Mouse (Mus musculus) embryonic facial prominence, embryonic 14.5 days (tissue): ENCODE measurements around the gene Pip5k1c. TPM values are rescaled to one million over a fixed set of nuclear protein-coding genes. Genes with fewer than 3 reads are reported as not detected.

ENCODE experiments used
- ATAC-seq: fragments of 200-750 bp; cut with Nextera tagmentation; 2 replicates; pipeline ENCODE4 v1.8.0; 2017; ENCODE audit warnings: low read depth, moderate number of reproducible peaks, moderate TSS enrichment
- DNase-seq: peaks from one replicate; pipeline ENCODE4 v3.0.0-alpha.2; 2015; ENCODE audit warnings: low spot score
- H3K27ac ChIP-seq: fragments of 300-500 bp; sonication (generic); replicated peaks from 2 replicates; pipeline ENCODE4 v1.5.1; 2014; ENCODE audit warnings: low read depth, mild to moderate bottlenecking, low read length, moderate library complexity
- H3K27me3 ChIP-seq: fragments of 300-500 bp; sonication (generic); replicated peaks from 2 replicates; pipeline ENCODE4 v1.6.1; 2014; ENCODE audit warnings: low read length; ENCODE audit not compliant: control insufficient read depth, insufficient read depth
- H3K36me3 ChIP-seq: fragments of 300-500 bp; sonication (generic); 2 replicates; pipeline ENCODE4 v1.6.1; 2014; ENCODE audit warnings: low read length, mixed read lengths; ENCODE audit not compliant: control insufficient read depth, insufficient read depth
- H3K4me1 ChIP-seq: fragments of 300-500 bp; sonication (generic); 2 replicates; pipeline ENCODE4 v1.6.1; 2014; ENCODE audit warnings: antibody characterized with exemption, low read length; ENCODE audit not compliant: control insufficient read depth, insufficient read depth
- H3K4me2 ChIP-seq: fragments of 300-500 bp; sonication (generic); 2 replicates; pipeline ENCODE4 v1.6.1; 2014; ENCODE audit warnings: low read depth, mild to moderate bottlenecking, low read length, moderate library complexity, mixed read lengths
- H3K4me3 ChIP-seq: fragments of 300-500 bp; sonication (generic); 2 replicates; pipeline ENCODE4 v1.5.1; 2014; ENCODE audit warnings: low read depth, mild to moderate bottlenecking, low read length
- H3K9ac ChIP-seq: fragments of 300-500 bp; sonication (generic); 2 replicates; pipeline ENCODE4 v1.6.1; 2014; ENCODE audit warnings: low read depth, mild to moderate bottlenecking, low read length, moderate library complexity, mixed read lengths
- H3K9me3 ChIP-seq: fragments of 300-500 bp; sonication (generic); 2 replicates; pipeline ENCODE4 v1.6.1; 2016; ENCODE audit warnings: low read length; ENCODE audit not compliant: control insufficient read depth
- WGBS: fragments of 180-500 bp; shearing (Covaris S2); extraction: QIAGEN DNeasy Blood & Tissue Kit; methylation state at CpG from one replicate; pipeline ENCODE4 v1.1.7; 2014; 5-methylcytosine and 5-hydroxymethylcytosine counted together
- polyA plus RNA-seq: library from polyadenylated mRNA; unstranded; fragments of >200 nt; fragmentation: Nextera tagmentation; extraction: Ambion mirVana; gene quantifications from 2 replicates; pipeline ENCODE4 v1.2.1, GENCODE M21; 2014

Gene Pip5k1c
- polyA plus RNA-seq, 1 experiment from 2014 or later, result 48.4 TPM

DNA sequence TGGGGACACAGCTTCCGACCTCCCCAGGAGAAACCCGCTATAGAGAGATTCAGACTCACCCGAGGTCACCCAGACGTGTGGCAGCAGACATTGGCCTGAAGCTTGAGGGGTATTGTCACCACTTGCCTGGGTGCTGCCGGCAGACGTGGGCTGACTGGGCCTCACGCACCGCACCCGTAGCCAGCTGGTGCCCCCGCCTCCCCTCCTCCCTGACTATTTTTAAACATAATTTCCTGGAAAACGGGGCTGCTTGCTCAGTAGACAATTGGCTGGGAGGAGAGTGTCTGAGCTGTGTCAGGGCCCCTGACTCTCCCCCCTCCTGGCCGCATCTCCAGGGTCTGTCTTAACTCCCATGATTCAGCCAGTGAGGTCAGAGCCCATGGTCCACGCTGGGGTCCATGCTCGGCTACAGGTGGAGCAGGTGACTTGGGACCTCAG is 10.0 kb downstream of the Pip5k1c start:
- no peak for ATAC-seq

DNA sequence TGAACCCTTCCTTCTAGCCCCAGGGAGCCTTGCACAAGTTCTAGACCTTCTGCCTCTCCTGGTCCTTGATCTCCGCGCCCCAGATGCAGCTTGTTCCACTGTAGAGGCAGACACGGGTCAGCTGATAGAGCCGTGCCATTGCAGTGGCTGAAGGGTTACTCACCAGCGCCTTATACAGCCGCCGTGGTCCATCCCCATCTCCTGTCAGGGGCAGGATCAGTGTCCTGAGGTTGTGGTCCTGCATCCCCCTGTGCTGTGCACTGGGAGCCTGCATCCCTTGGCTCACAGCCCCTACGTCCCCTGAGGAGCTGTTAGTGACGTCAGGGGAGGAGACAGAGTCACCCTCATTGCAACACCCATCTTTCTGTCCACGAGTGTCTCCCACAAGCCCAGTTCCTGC is 10.5 kb downstream of the Pip5k1c start:
- Histone ChIP-seq H3K27ac (no peak overlapping the region), H3K4me2 (no peak overlapping the region), H3K27me3 (no peaks in the 10 kb centered on the region), H3K36me3 (peaks cover 26% of the 10 kb centered on the region), H3K4me1 (peaks cover 6% of the 10 kb centered on the region; the same call in 1 of the 2 replicates), H3K9ac (no peak overlapping the region), H3K4me3 (no peak overlapping the region), H3K9me3 (no peaks in the 10 kb centered on the region)
- no peak for DNase-seq
- 73% methylated on average over 10 of the region's 10 CpGs for WGBS
- ATAC-seq, result no peak

More for the DNA sequence above, 10.0 kb downstream of the Pip5k1c start:
- H3K36me3 ChIP-seq, result peaks cover 22% of the 10 kb centered on the region
- no peak for DNase-seq
- H3K27ac ChIP-seq, result peak overlapping the region; percentile 15; the same call in 1 of the 2 replicates
- H3K4me2 ChIP-seq, result no peak overlapping the region; the same call in 1 of the 2 replicates
- H3K9me3 ChIP-seq, result no peaks in the 10 kb centered on the region
- H3K4me1 ChIP-seq, result peaks cover 6% of the 10 kb centered on the region; the same call in 1 of the 2 replicates
- H3K4me3 ChIP-seq, result no peak overlapping the region
- no peaks in the 10 kb centered on the region for H3K27me3 ChIP-seq
- 60% methylated on average over 14 of the region's 14 CpGs for WGBS
- H3K9ac ChIP-seq, result peak overlapping the region; percentile 40; the same call in 1 of the 2 replicates

DNA sequence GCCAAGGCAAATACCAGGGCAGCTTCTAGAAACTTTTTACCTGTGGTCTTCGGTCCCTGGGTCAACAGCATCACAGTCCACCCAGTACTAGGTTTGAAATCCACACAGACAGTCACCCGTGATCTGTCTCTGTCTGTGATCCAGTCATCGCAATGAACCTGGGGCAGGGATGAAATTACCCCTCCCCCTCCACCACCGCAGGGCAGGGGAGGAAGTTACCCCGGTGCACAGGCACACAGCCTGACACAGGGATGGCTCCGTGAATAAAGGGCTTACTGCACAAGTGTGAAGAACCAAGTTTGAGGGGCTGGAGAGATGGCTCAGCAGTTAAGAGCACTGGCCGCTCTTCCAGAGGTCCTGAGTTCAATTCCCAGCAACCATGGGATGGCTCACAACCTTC is 11.0 kb downstream of the Pip5k1c start:
- Histone ChIP-seq H3K36me3 (peaks cover 31% of the 10 kb centered on the region), H3K4me1 (peaks cover 6% of the 10 kb centered on the region; the same call in 1 of the 2 replicates), H3K9ac (no peak overlapping the region), H3K27me3 (no peaks in the 10 kb centered on the region), H3K4me2 (no peak overlapping the region), H3K4me3 (no peak overlapping the region), H3K27ac (no peak overlapping the region), H3K9me3 (no peaks in the 10 kb centered on the region)
- DNase-seq, result no peak
- 58% methylated on average over 7 of the region's 7 CpGs for WGBS
- ATAC-seq, result no peak

DNA sequence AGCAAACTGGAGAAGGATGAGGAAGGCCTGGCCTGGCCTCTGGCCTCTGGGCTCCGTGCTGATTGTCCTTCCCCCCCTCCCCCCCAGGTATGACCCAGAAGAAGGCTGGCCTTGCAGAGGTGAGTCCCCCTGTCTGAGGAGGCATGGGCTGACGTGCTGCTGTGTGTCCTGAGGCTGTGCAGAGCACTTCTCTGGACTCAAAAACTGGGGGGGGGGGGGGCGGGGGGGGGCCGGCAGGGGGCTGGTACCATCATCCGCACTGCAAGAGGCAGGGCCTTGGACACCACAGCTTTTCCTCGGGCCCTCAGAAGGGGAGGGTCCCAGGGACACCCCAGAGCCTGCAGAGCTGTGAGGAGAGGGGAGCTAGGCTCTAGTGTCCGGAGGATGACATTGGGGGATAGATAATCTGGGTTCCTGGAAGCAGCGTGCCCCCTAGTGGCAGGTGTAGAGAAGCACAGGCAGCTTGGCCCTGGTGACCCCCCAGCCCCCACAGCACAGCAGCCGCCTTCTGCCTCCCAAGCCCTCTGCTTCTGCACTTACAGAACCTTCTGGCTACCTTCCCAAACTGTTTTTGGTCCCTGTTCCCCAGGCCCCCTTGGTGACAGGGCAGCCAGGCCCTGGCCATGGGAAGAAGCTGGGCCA is 12.0 kb downstream of the Pip5k1c start:
- no peak overlapping the region for H3K27ac ChIP-seq
- WGBS, result 13% methylated on average over 6 of the region's 9 CpGs
- DNase-seq (no peak), ATAC-seq (no peak)
- no peak overlapping the region for H3K4me2 ChIP-seq
- H3K27me3 ChIP-seq, result no peaks in the 10 kb centered on the region
- peaks cover 6% of the 10 kb centered on the region; the same call in 1 of the 2 replicates for H3K4me1 ChIP-seq
- H3K9ac ChIP-seq, result no peak overlapping the region
- H3K4me3 ChIP-seq, result no peak overlapping the region
- H3K36me3 ChIP-seq, result peaks cover 41% of the 10 kb centered on the region
- H3K9me3 ChIP-seq, result no peaks in the 10 kb centered on the region

DNA sequence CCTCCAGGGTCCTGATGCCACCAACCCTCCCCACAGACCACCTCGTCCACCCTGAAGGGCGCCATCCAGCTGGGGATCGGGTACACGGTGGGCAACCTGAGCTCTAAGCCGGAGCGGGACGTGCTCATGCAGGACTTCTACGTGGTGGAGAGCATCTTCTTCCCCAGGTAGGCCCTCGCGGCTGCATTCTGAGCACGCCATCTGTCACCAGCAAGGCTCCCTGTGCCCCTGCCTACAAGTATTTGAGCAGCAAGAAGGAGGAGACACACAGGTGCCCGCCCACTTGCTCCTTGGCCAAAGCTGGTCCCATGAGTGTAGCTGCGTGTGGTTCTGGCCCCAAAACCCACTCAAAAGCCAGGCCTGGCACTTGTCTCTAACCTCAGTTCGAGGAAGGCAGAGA is 12.9 kb downstream of the Pip5k1c start:
- H3K36me3 ChIP-seq, result peaks cover 50% of the 10 kb centered on the region
- ATAC-seq, result no peak
- 94% methylated on average over 14 of the region's 14 CpGs for WGBS

DNA sequence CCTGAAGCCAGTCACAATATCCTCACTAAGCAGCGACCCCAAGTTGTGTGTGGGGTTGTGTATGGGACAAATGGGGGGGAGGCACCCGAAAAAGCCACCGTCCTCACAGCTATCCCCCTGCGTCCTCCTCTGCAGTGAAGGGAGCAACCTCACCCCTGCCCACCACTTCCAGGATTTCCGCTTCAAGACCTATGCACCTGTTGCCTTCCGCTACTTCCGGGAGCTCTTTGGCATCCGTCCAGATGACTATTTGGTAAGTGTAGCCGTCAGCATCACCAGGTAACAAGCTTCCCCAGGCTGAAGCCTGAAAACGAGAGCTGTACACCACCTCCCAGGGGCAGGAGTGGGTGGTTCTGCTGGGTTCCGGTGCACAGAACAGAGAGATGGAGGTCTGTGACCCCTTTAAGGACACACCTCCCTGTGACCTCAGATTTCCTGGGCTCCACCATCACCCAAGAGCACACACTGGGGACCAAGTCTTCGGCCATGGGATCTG is 13.5 kb downstream of the Pip5k1c start:
- 90% methylated on average over 12 of the region's 12 CpGs for WGBS
- Histone ChIP-seq H3K27me3 (no peaks in the 10 kb centered on the region), H3K4me1 (peaks cover 6% of the 10 kb centered on the region; the same call in 1 of the 2 replicates), H3K9me3 (no peaks in the 10 kb centered on the region), H3K9ac (no peak overlapping the region), H3K4me3 (no peak overlapping the region), H3K27ac (no peak overlapping the region), H3K4me2 (no peak overlapping the region), H3K36me3 (peaks cover 56% of the 10 kb centered on the region)
- DNase-seq (no peak), ATAC-seq (no peak)

More for the DNA sequence above, 12.9 kb downstream of the Pip5k1c start:
- Histone ChIP-seq H3K9me3 (no peaks in the 10 kb centered on the region), H3K27ac (no peak overlapping the region), H3K9ac (no peak overlapping the region), H3K4me2 (no peak overlapping the region), H3K4me1 (peaks cover 6% of the 10 kb centered on the region; the same call in 1 of the 2 replicates), H3K4me3 (no peak overlapping the region), H3K27me3 (no peaks in the 10 kb centered on the region)
- DNase-seq, result no peak

DNA sequence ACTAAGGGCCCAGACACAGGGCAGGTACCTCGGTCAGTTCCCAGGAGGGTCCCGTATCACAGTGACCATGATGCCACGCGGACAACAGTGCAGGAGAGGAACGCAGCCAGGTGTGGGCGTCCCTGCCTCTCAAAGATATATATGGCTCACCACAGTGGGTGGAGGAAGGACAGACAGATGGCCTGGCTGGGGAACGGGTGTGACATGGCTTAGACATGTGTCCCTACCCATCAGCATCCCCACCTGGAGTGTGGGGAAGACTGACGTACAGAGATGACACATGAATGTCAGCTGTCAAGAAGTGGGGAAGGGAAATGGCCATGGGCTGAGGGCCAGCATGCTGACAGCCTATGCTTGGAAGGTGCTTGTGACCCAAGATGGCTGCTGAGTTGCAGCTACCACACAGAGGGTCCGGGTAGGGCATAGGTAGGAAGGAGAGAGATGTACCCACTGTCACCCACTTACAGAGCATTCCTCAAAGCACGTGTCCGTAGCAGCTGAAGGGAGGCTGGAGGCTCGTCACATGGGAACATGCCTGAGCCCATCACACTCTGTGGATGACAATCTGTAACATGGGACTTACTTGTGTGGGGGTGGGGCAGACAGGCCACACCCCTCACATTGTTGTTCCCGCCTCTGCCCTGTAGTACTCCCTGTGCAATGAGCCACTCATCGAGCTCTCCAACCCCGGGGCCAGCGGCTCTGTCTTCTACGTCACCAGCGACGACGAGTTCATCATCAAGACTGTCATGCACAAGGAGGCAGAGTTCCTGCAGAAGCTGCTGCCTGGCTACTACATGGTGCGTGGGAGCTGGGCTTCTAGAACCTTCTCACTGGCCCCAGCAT is 14.3 kb downstream of the Pip5k1c start:
- 90% methylated on average over 21 of the region's 21 CpGs for WGBS
- ATAC-seq (no peak), DNase-seq (no peak)
- Histone ChIP-seq H3K4me3 (no peak overlapping the region), H3K9me3 (no peaks in the 10 kb centered on the region), H3K27ac (no peak overlapping the region), H3K4me1 (peaks cover 6% of the 10 kb centered on the region; the same call in 1 of the 2 replicates), H3K9ac (no peak overlapping the region), H3K4me2 (no peak overlapping the region), H3K36me3 (peaks cover 64% of the 10 kb centered on the region), H3K27me3 (no peaks in the 10 kb centered on the region)

DNA sequence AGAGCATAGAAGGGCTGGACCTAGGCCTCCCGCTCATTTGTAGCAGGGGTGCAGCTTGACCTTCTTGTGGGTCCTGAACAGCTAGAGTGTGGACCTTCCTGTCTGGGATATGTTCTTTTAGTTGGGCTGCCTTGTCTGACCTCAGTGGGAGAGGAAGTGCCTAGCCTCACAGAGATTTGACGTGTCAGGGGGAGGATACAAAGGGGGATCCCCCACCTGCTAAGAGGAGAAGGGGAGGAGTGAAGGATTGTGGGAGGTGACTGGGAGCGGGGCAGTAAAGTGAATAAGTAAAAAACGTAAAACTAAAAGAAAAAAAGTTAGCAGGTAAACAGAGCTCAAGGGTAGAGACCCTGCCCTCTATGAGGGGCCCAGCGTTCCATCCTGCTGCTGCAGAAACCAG is 16.8 kb downstream of the Pip5k1c start:
- Histone ChIP-seq H3K27me3 (no peaks in the 10 kb centered on the region), H3K36me3 (peaks cover 89% of the 10 kb centered on the region), H3K4me1 (no peaks in the 10 kb centered on the region), H3K4me3 (no peak overlapping the region), H3K27ac (no peak overlapping the region), H3K4me2 (no peak overlapping the region), H3K9ac (no peak overlapping the region), H3K9me3 (no peaks in the 10 kb centered on the region)
- DNase-seq (no peak), ATAC-seq (no peak)
- WGBS, result 95% methylated on average over 5 of the region's 5 CpGs
